ENCODE assay signal across 27 mouse cellular contexts in genomic region chr6:6139061-6139460, GRCm38 (mm10).
"Had no signal": no experiment of that assay in that cellular context is flagged by ENCODE, and none has a peak within 500 bp of the region (broad histone marks: within the 10 kb centered on the region; RNA-seq: fewer than 3 reads in every experiment).

No protein-coding gene starts in this region.

- H3K4me1 ChIP-seq: heart, embryonic 15.5 days; intestine, embryonic 15.5 days; liver, embryonic 13.5 days had no signal

- DNase-seq: gastrocnemius, adult 2 months; gastrocnemius, postnatal 10 days; gastrocnemius, postnatal 25 days; heart, adult 2 months; heart, postnatal 4 days; kidney, adult 18-20 months; kidney, adult 8-10 months; kidney, postnatal 10 days; kidney, postnatal 25 days; kidney, postnatal 4 days; liver; liver, embryonic 13.5 days had no signal

- H3K9ac ChIP-seq: heart, embryonic 13.5 days; heart, embryonic 15.5 days; hindbrain, embryonic 12.5 days; hindbrain, embryonic 14.5 days; intestine, embryonic 15.5 days; limb, embryonic 12.5 days; liver, embryonic 13.5 days had no signal

- H3K4me3 ChIP-seq: gastrocnemius, adult 2 months; heart, adult 2 months; heart, embryonic 13.5 days; heart, embryonic 15.5 days; hindbrain, embryonic 10.5 days; hindbrain, embryonic 12.5 days; intestine, embryonic 15.5 days; layer of hippocampus, adult 2 months; left cerebral cortex, adult 2 months; limb, embryonic 10.5 days; limb, embryonic 12.5 days; liver, embryonic 13.5 days had no signal

- H3K36me3 ChIP-seq: intestine, embryonic 15.5 days had no signal

- H3K9me3 ChIP-seq: heart, embryonic 15.5 days; intestine, embryonic 15.5 days; liver, embryonic 13.5 days had no signal

- H3K27ac ChIP-seq: gastrocnemius, adult 2 months; heart, adult 2 months; heart, embryonic 13.5 days; heart, embryonic 15.5 days; hindbrain, embryonic 10.5 days; hindbrain, embryonic 12.5 days; hindbrain, embryonic 14.5 days; intestine, embryonic 15.5 days; layer of hippocampus, adult 2 months; left cerebral cortex, adult 2 months; limb, embryonic 10.5 days; limb, embryonic 12.5 days; liver, embryonic 13.5 days had no signal

- H3K4me2 ChIP-seq: heart, embryonic 11.5 days; heart, embryonic 13.5 days; heart, embryonic 15.5 days; hindbrain, embryonic 12.5 days; hindbrain, embryonic 14.5 days; intestine, embryonic 15.5 days; limb, embryonic 12.5 days; liver, embryonic 11.5 days; liver, embryonic 13.5 days had no signal

- ATAC-seq: hindbrain, embryonic 16.5 days; inflammation-experienced regulatory T-cells, adult 6 months; intestine, embryonic 15.5 days; intestine, postnatal 0 days had no signal

- H3K27me3 ChIP-seq: heart, embryonic 13.5 days; heart, embryonic 15.5 days; hindbrain, embryonic 12.5 days; intestine, embryonic 15.5 days; limb, embryonic 12.5 days; liver, embryonic 13.5 days had no signal
